Mouse (Mus musculus) hindbrain, embryonic 16.5 days (tissue): Measurements from ENCODE around the gene Ddn. TPM values are rescaled to one million over a fixed set of nuclear protein-coding genes. Genes with fewer than 3 reads are reported as not detected.
A peak's percentile ranks its signal among the peaks of the same experiment; 100 is the strongest.
"Not testable (repeated sequence)": the region's sequence is repeated elsewhere in the genome, so short reads cannot be mapped to it uniquely, and the experiment has no call there.

ENCODE experiments used
- ATAC-seq: fragments of 200-750 bp; cut with Nextera tagmentation; 2 replicates; pipeline ENCODE4 v1.8.0; 2017; ENCODE audit warnings: moderate TSS enrichment, moderate library complexity
- H3K27ac ChIP-seq: fragments of 300-500 bp; sonication (generic); 2 replicates; pipeline ENCODE4 v1.5.1; 2014; ENCODE audit warnings: low read depth, mild to moderate bottlenecking, control low read depth, low read length, moderate library complexity
- H3K27me3 ChIP-seq: fragments of 300-500 bp; sonication (generic); replicated peaks from 2 replicates; pipeline ENCODE4 v1.6.1; 2014; ENCODE audit warnings: low read length; ENCODE audit not compliant: control insufficient read depth, insufficient read depth
- H3K36me3 ChIP-seq: fragments of 300-500 bp; sonication (generic); 2 replicates; pipeline ENCODE4 v1.6.1; 2014; ENCODE audit warnings: mild to moderate bottlenecking, low read length, moderate library complexity, mixed read lengths; ENCODE audit not compliant: control insufficient read depth, insufficient read depth
- H3K4me1 ChIP-seq: fragments of 300-500 bp; sonication (generic); 2 replicates; pipeline ENCODE4 v1.6.1; 2014; ENCODE audit warnings: low read depth, low read length; ENCODE audit not compliant: control insufficient read depth, insufficient read depth
- H3K4me2 ChIP-seq: fragments of 300-500 bp; sonication (generic); 2 replicates; pipeline ENCODE4 v1.6.1; 2014; ENCODE audit warnings: mild to moderate bottlenecking, low read length, control low read depth, moderate library complexity
- H3K4me3 ChIP-seq: fragments of 300-500 bp; sonication (generic); 2 replicates; pipeline ENCODE4 v1.5.1; 2014; ENCODE audit warnings: mild to moderate bottlenecking, low read length, control low read depth, moderate library complexity
- H3K9ac ChIP-seq: fragments of 300-500 bp; sonication (generic); 2 replicates; pipeline ENCODE4 v1.6.1; 2014; ENCODE audit warnings: low read depth, mild to moderate bottlenecking, control low read depth, low read length, moderate library complexity
- H3K9me3 ChIP-seq: fragments of 300-500 bp; sonication (generic); 2 replicates; pipeline ENCODE4 v1.6.1; 2014; ENCODE audit warnings: mild to moderate bottlenecking, low read length, moderate library complexity; ENCODE audit not compliant: control insufficient read depth
- WGBS: fragments of 180-500 bp; shearing (Covaris S2); extraction: QIAGEN DNeasy Blood & Tissue Kit; methylation state at CpG from one replicate; pipeline ENCODE4 v1.1.7; 2014; 5-methylcytosine and 5-hydroxymethylcytosine counted together
- polyA plus RNA-seq: library from polyadenylated mRNA; unstranded; fragments of >200 nt; fragmentation: Nextera tagmentation; extraction: Ambion mirVana; gene quantifications from 2 replicates; pipeline ENCODE4 v1.2.1, GENCODE M21; 2015

Gene Ddn
- polyA plus RNA-seq, 1 experiment from 2014 or later: 0.30 TPM

DNA sequence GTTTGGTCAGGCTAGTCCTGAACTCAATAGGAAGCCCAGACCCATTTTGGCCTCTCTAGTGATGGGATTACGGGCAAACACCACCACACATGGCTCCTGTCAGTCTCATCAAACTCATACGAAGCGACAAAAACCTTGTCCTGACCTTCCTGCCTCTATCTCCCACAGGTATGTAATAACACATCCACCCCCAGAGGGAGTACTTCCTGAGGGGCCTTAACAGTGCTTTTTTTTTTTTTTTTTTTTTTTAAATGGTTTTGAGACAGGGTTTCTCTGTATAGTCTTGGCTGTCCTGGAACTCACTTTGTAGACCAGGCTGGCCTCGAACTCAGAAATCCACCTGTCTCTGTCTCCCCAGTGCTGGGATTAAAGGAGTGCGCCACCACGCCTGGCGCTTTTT is 8.9 kb upstream of the Ddn start:
- no peaks in the 10 kb centered on the region for H3K27me3 ChIP-seq
- H3K36me3 ChIP-seq: peaks cover 10% of the 10 kb centered on the region
- 91% methylated on average over 7 of the region's 7 CpGs for WGBS

DNA sequence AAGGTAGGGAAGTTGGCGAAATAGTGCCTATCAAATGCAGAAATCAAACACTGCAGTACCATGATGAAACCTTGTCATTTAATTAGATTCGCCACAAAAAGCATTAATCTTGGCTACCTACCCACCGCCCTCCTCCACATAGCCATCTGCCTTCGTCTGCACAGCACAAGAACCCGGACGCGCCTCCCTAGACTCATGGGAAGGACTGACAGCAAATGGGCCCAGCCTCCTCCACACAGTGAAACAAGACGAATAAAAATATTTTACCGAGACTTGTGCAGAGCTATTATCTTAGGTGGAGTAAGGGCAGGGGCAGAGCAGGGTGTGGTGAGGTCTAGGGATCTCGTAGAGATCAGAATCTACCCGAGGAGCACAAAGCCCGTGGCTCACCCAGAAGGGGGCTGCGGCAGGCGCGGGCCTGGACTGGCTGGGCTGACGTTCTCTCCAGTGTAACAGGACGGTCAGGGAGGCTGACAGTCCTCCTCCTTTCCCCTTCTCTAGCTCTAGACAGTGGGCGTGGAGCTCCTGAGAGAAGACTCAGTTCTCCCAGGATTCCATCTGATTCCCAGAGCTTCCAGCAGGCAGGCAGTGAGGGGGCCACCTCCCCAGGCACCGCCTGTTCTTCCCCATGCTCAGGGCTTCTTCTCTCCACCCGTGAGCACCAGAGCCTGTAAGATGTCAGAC is 3.6 kb upstream of the Ddn start:
- Histone ChIP-seq H3K36me3 (peaks cover 16% of the 10 kb centered on the region), H3K4me3 (no peak overlapping the region), H3K4me1 (peaks cover 12% of the 10 kb centered on the region), H3K27ac (no peak overlapping the region), H3K9me3 (no peaks in the 10 kb centered on the region), H3K27me3 (peaks cover 21% of the 10 kb centered on the region), H3K4me2 (no peak overlapping the region), H3K9ac (no peak overlapping the region)
- no peak for ATAC-seq
- 84% methylated on average over 20 of the region's 20 CpGs for WGBS

More for the DNA sequence above, 8.9 kb upstream of the Ddn start:
- Histone ChIP-seq H3K4me2 (no peak overlapping the region), H3K4me1 (no peaks in the 10 kb centered on the region), H3K9ac (no peak overlapping the region), H3K4me3 (no peak overlapping the region), H3K9me3 (no peaks in the 10 kb centered on the region), H3K27ac (no peak overlapping the region)
- no peak for ATAC-seq

DNA sequence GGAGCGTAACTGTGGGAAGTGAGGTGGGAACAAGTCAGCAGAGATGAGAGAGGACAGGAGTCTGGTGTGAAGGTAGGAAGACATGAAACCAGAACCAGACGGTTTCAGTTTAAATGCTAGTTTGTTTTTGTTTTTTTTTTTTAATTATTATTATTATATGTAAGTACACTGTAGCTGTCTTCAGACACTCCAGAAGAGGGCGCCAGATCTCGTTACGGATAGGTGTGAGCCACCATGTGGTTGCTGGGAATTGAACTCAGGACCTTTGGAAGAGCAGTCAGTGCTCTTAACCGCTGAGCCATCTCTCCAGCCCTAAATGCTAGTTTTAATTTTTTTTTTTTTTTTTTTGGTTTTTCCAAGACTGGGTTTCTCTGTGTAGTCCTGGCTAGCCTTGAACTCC is 922 bp upstream of the Ddn start:
- H3K4me2 ChIP-seq, H3K4me3 ChIP-seq, H3K9ac ChIP-seq, ATAC-seq, H3K27ac ChIP-seq, H3K9me3 ChIP-seq: not testable (repeated sequence)
- H3K27me3 ChIP-seq: peaks cover 34% of the 10 kb centered on the region
- peaks cover 12% of the 10 kb centered on the region for H3K36me3 ChIP-seq
- WGBS: 70% methylated on average over 6 of the region's 6 CpGs
- H3K4me1 ChIP-seq: peaks cover 35% of the 10 kb centered on the region

DNA sequence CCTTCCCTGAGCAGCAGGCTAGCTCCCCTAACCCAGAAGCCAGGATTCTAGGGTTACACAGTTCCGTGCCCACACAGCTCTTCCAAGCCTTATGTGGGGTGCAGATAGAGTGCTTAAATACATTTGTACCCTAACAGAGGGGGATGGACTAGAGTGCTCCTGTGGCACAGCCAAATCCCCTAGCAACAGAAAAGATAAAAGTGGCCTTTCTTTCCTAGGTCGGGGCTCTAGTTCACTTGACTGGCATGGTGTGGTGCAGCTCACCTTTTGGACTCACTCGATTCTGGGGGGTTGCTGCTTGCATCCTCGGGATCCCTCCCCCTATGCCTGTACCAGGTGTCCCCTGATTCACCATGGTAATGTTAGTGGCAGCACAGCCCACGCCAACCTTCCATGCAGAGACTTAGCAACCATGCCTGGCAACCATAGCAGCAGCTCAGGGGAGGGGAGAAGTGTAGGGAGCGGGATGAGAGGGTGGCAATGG is 597 bp downstream of the Ddn start:
- H3K4me3 ChIP-seq: no peak overlapping the region
- H3K36me3 ChIP-seq: peaks cover 10% of the 10 kb centered on the region
- H3K27ac ChIP-seq: no peak overlapping the region
- H3K9me3 ChIP-seq: no peaks in the 10 kb centered on the region
- 4% methylated on average over 6 of the region's 6 CpGs for WGBS
- H3K27me3 ChIP-seq: peaks cover 47% of the 10 kb centered on the region
- peak overlapping the region; percentile 63 for H3K9ac ChIP-seq
- peaks cover 41% of the 10 kb centered on the region for H3K4me1 ChIP-seq
- peak; percentile 22; the same call in 1 of the 2 replicates for ATAC-seq
- peak overlapping the region; percentile 84 for H3K4me2 ChIP-seq

DNA sequence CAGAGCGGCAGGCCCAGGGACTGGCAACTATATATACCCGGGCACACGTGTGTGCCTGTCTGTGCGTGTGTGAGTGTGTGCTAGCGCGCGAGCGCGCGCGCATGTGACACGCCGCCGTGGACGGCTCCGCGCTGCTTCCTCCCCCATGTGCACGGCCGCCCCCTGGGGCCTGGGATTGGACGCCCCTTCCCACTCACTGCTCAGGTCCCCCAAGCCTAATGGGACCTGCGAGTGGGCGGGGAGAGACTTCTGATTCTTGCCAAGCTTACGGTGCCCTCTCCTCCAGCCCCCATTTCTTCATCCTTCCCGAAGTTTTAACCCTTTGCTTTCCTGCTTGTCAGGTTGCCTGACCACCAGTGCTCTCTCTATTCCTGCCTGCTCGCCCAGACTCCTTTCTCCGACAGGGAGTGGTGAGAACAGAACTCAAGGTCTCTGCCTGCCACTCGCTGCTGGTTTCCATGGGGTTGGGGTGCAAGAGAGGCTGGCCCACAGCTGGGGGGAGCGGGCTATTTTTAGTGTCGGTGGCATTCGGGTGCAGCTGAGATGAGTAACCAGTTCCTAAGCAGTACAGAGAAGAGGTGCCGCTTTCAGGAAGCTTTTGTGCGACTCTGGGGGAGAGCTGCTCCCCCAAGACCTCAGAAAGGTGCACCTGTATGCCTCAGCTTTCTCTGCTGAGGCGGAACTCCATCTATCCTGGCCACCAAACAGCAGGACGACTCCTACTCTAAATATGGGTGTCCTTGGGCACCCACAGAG is 1.2 kb downstream of the Ddn start:
- no peak overlapping the region for H3K27ac ChIP-seq
- peaks cover 52% of the 10 kb centered on the region for H3K27me3 ChIP-seq
- peak; percentile 58 for ATAC-seq
- peak overlapping the region; percentile 84 for H3K4me2 ChIP-seq
- WGBS: under 1% methylated on average over 33 of the region's 34 CpGs
- no peaks in the 10 kb centered on the region for H3K9me3 ChIP-seq
- peaks cover 6% of the 10 kb centered on the region for H3K36me3 ChIP-seq
- peaks cover 41% of the 10 kb centered on the region for H3K4me1 ChIP-seq
- H3K9ac ChIP-seq: peak overlapping the region; percentile 63
- peak overlapping the region; percentile 55 for H3K4me3 ChIP-seq

DNA sequence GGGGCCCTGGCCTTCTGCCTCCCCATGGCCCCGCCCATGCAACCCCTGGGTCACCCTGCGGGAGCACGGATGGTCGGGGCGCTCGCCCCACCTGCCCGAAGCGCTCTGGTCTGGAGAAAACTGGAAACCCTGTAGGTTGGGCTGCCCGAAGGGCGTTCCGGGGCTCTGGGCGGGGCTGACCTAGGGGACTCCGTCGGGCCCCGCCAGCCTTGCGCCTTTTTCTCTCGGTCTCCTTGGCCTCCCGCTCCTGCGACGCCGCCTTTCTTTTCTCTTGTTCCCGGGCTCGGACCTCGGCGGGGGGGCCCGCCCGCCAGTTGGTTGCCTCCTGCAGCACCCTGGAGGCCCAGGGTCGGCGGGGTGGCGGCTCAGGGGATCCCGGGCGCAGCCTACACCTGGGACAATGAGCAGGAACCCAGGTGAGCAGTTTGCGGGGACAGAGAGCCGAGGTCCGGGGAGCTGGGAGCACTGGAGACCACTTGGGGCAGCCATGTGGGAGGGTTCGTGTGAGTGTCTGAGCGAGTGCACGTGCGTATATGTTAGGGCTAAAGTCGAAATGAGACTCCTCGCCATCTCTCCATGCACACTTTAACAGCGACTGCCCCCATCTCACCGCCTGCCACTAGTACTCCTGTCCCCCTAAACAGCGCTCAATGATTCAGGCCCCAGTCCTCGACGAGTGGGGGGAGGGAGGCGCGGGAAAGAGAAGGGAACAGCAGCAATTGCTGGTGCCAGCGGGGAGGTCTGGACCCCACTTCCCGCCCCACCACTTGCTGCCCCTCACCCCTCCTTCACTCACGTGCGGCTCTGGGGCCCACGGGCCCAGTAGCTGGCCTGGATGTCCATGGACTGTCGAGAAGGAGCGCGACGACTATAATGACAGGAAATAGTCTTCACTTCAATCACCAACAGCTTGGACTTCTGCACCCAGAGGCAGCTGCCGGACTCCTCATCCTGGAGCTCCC is 2.2 kb downstream of the Ddn start:
- Histone ChIP-seq H3K4me3 (peak overlapping the region; percentile 55), H3K4me2 (peak overlapping the region; percentile 84), H3K27ac (no peak overlapping the region), H3K9me3 (no peaks in the 10 kb centered on the region), H3K27me3 (peaks cover 61% of the 10 kb centered on the region), H3K9ac (peak overlapping the region; percentile 63), H3K4me1 (peaks cover 41% of the 10 kb centered on the region), H3K36me3 (no peaks in the 10 kb centered on the region)
- ATAC-seq: peak; percentile 22; the same call in 1 of the 2 replicates
- WGBS: under 1% methylated on average over 58 of the region's 58 CpGs

DNA sequence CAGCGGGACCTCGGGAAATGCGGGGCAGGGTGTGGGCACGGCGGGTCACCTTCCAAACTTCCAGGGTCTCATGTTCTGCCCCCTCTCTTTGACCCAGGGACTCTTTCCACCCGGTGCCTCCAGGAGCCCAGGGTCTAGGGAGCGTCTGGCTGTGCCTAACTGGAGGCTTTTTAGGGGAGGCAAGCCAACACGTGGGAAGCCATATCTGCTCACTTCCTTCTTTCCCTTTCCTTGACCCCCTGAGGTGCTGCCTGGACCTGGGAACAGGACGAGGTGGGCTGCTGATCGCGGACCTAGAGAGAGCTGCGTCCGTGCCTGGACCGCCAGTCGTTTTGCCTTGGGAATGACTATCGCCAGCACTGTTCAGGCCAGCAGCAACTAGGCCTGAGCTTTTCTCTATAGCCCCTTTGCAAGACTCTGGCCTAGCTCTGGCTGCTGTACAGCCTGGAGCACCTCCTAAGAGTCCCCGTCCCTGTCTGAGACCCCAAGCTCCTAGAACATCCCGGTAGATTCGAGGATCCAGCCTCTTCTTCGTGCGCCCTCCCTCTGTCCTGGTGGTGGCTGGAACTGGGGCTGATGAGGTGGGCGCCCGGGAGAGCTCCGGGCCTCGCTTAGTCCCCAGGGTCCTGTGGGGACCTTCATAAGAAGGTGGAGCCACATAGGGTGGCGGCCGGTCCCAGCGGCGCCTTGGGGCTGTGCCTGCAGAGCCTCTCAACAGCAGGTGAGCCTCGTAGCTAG is 3.0 kb downstream of the Ddn start:
- Histone ChIP-seq H3K4me2 (peak overlapping the region; percentile 95), H3K27me3 (peaks cover 66% of the 10 kb centered on the region), H3K9me3 (no peaks in the 10 kb centered on the region), H3K9ac (no peak overlapping the region), H3K4me3 (peak overlapping the region; percentile 55), H3K4me1 (peaks cover 41% of the 10 kb centered on the region), H3K36me3 (no peaks in the 10 kb centered on the region), H3K27ac (no peak overlapping the region)
- 6% methylated on average over 30 of the region's 30 CpGs for WGBS
- ATAC-seq: no peak

DNA sequence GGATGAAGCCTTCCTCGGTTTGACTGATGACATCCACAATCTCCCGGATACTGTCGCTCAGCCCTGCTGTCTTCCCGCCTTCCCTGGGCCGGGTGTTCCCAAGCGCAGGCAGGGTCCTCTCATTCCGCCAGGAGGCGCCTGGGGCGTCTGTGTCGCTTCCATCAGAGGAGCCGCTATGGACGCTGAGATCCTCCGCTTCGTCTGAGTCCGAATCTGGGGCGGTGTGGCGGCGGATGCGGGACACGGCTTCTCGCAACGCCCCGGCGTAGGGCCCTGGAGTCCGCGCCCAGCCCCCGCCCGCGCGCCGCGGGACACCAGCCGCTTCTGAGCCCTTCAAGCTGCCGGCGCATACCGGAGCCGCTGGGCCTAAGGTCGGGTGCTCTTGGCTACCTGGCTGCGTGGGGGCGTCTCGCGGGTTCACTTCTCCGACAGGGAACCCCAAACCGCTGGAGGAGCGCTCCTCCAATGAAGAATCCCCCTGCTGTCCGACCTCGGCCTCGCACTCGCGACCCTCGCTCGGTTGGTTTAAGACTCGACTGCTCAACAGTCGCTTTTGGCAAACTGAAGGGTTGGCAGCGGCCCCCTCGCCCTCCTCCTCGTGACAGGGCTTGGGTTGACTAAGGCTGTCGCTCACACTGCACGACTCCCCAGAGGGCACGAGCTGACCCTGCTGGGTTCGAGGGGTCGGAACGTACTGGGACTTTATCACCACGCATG is 3.8 kb downstream of the Ddn start:
- peaks cover 71% of the 10 kb centered on the region for H3K27me3 ChIP-seq
- H3K9me3 ChIP-seq: no peaks in the 10 kb centered on the region
- WGBS: 1% methylated on average over 49 of the region's 64 CpGs
- H3K9ac ChIP-seq: peak overlapping the region; percentile 70
- peaks cover 41% of the 10 kb centered on the region for H3K4me1 ChIP-seq
- no peak overlapping the region for H3K27ac ChIP-seq
- ATAC-seq: 0 out of 2 replicates have a peak, but pooled peaks have one; percentile 40
- H3K36me3 ChIP-seq: no peaks in the 10 kb centered on the region
- peak overlapping the region; percentile 54 for H3K4me3 ChIP-seq
- H3K4me2 ChIP-seq: peak overlapping the region; percentile 95
